Mouse (Mus musculus) heart, postnatal 25 days (tissue): ENCODE data around the gene Slc30a7. TPM values are rescaled to one million over a fixed set of nuclear protein-coding genes. Genes with fewer than 3 reads are reported as not detected.

Experiments used
- DNase-seq: peaks from one replicate; pipeline ENCODE4 v3.0.0; 2022; ENCODE audit warnings: low spot score
- intact Hi-C: fragments of 180-260 bp; cut with DNase I; formaldehyde crosslinking; loops from one replicate; pipeline ENCODE4 v1.15.1; 2025
- total RNA-seq, 2 experiments: library from RNA; stranded (reverse); gene quantifications; 2 replicates each; pipeline ENCODE4 v1.2.3; 2021

Slc30a7 gene
- total RNA-seq, 2 experiments from 2014 or later, result 14.9 to 18.7 TPM

DNA sequence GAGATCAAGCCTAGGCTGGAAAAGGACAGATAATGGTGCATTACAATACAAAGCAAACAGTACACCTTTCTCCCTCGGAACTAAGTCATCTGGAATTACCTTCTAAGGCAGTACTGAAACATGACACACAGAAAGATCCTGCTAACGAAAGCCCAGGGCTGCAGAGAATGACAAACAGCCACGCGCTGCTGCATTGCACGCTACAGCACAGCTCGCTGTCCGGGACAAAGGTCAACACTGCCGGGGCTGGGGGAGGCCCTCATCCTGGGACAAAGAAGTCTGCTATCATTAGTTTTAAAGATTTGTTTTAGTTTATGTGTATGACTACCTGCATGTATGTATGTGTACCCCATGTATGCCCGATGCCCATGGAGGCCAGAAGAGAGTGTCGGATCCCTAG, 14.2 kb downstream of the Slc30a7 start:
- no peak for DNase-seq
- intact Hi-C loops, result no loop called here

DNA sequence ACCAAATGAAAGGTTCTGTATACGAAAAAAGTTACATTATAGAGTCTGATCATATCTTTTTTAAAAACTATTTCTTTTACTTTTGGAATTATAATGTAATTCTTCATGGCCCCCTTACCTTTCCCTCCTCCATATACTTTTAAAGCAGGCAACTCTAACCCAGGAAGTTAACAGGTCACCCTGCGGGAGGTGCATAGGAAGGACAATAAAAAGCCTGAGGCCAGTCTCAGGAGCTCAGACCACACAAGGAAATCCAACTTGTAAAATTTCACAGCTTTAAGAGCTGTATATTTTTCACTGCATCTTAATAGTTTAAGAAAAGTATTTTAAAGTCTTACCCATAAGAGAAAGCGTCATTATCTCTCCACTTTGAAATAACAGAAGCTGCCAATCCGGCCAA, 14.6 kb downstream of the Slc30a7 start:
- intact Hi-C loops, result no loop called here
- no peak for DNase-seq

GRCm38 (mm10) chr3:115992103-115992502, 15.1 kb downstream of the Slc30a7 start:
- intact Hi-C loops, result no loop called here
- no peak for DNase-seq

DNA sequence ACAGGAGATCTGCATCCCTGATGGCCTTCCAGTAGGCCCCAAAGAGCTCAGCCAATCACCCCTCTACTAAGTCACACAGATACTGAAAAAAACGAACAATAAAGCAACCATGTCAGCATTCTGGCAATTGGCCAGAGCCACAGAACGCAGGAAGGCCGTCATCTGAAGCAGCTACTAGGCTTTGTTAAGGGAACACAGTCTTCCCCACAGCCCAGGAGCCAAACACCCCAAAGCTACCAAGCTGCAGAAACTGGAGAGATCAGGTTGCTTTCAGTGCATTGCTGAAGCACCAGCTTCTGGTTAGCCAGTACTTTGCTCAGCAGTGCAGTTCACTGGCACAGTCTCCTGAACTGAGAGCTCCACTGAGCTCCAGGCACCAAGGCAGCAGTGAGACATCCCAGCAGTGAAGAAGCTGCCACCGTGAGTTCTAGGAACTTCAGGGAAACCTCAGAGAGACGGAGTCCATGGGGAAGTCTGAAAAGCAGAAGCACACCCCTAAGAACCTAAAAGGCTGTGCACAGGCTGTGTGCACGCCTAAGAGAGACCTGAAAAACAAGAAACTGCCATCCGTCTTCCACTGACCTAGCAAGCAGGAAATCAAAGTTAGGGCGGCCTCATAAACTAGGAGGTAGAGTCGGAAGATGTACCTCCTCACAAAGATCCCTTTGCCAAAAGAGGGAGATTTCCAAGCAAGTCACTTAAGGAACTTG, 21.9 kb downstream of the Slc30a7 start:
- intact Hi-C loops, result no loop called here
- no peak for DNase-seq

DNA sequence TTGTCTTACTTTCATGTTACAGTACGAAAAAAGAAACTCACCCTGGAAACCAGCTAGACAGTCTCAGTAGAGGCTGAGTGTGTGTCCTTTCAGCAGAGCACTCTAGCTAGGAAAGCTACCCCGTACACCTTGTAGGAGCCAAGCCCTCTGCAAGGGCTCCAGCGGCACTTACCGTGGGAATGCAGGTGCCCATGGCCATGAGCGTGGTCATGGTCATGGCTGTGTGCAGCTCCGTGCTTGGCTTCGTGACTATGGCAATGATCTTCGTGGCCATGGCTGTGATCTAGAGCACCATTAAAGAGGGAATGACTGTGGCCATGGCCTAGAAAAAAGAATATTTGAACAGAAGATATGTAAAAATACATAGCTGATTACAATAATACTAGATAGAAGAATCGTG, 22.6 kb downstream of the Slc30a7 start:
- intact Hi-C loops, result no loop called here
- no peak for DNase-seq

GRCm38 (mm10) chr3:115983217-115983616, 24.0 kb downstream of the Slc30a7 start:
- DNase-seq, result no peak
- intact Hi-C loops, result no loop called here

DNA sequence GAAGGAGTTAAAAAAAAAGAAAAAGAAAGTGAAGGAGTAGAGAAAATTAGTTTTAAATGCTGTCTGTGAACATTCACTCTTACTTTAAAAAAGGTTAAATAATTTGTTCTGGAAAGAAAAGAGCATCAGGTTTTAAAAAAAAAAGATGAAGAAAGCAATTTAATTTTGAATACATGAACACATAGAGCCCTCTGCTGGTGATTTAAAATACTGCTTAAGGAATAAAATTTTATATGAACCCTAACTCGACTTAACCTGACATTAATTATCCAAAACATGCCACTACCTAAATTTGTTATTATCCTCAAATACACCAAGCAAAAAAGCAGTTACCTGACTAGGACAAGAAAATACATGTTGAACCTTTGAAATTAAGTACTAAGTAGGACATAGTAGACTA, 28.2 kb downstream of the Slc30a7 start:
- DNase-seq, result no peak
- intact Hi-C loops, result loop anchor here (5.0 kb wide), 2 partner anchors 267 to 382 kb away; no protein-coding TSS in a partner anchor

- no peak for DNase-seq
- intact Hi-C loops, result loop anchor here (5.0 kb wide), 3 partner anchors 83 to 378 kb away; no protein-coding TSS in a partner anchor
Measured at GRCm38 (mm10) chr3:115974995-115975394, 32.2 kb downstream of the Slc30a7 start.

- intact Hi-C loops, result loop anchor here (5.0 kb wide), 1 partner anchor 82 kb away; no protein-coding TSS in a partner anchor
- DNase-seq, result no peak
Measured at GRCm38 (mm10) chr3:115974228-115974627, 33.0 kb downstream of the Slc30a7 start.

GRCm38 (mm10) chr3:115971891-115972646, 35.1 kb downstream of the Slc30a7 start:
- intact Hi-C loops, result loop anchor here (2.0 to 5.0 kb wide), 2 partner anchors 31 to 80 kb away; no protein-coding TSS in a partner anchor
- DNase-seq, result no peak

DNA sequence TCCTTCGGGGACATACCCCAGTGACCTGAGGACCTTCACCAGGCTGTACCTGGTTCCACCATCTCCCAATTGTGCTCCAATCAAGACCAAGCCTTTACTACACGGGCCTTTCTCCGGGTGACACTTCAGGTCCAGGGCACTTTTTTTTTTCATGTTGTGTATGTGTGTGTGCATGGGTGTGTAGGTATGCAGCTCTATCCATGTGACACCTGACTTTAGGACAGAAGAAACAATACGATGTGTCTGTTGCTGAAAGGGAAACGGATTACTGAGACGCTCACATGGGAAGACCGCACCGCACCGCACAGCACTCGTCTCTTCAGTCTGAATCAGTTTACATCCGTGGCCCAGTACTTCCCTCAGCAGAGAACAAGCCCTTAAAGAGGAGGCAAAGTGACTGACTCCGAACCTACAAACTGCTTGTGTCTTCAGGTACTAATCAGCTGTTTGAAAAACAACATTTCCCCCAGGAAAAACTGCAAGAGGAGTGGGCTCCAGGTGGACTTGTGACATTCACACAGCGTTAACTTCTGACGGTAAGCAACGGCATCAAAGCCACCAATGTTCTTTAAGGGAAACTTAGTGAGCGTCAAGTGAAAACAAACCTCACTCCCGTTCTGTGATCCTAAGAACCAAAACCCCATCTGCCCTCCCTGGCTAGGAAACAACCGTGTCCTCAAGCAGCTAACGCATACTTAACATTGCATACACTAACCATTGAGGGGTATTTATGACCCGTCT, 36.0 kb downstream of the Slc30a7 start:
- intact Hi-C loops, result loop anchor here (5.0 kb wide), 1 partner anchor 79 kb away; no protein-coding TSS in a partner anchor
- no peak for DNase-seq

DNA sequence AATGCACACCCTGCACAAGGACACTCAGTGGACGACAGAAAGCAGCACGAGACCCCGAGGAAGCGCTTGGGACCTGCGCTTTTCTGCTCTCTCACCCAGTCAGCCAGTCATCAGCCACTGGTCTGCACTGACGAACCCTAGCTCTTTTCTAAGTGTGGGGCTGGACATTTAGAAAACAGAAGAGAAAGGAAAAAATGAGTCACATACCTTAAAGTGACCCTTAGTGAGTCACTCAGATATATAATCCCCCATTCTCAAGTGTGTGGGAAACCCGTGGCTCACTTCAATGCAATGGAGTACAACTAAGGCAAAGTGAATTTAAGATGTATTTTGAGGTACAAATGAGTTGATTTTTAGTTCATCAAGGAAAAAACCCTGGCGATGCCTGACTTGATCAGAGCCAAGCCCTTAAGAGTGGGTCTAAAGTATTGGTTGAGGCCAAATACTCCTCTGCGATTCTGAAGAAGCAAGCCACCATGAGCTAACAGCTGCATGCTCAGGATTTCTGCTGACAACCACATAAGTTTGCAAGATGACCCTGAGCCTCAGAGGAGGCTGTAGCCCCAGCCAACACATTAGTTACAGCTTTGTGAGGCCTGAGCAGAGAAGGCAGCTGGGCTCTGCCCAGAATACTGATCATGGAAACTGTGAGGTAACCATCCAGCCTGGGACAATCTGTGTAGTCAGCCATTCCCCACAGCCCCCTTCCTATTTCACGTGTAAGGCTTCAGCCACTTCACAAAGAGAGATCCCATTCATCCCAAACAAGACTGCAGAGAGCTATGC, 38.3 kb downstream of the Slc30a7 start:
- no peak for DNase-seq
- intact Hi-C loops, result no loop called here

DNA sequence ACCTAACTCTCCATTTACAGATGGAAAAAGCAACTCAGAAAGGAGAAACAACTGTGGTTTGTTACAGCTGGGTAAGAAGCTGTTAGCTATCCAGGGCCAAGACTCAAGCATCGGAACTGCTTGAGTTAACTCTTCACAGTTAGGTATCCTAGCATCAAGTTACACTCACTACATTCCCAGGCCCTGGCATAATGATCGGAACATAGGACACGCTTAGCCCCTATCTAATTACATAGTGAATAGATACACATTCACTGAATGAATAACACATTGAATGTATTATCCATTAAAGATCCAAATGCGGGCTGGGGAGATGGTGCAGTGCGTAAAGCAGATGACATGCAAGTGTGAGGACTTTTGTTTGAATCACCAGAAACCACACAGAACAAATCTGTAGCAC, 43.1 kb downstream of the Slc30a7 start:
- intact Hi-C loops, result no loop called here
- DNase-seq, result no peak

DNA sequence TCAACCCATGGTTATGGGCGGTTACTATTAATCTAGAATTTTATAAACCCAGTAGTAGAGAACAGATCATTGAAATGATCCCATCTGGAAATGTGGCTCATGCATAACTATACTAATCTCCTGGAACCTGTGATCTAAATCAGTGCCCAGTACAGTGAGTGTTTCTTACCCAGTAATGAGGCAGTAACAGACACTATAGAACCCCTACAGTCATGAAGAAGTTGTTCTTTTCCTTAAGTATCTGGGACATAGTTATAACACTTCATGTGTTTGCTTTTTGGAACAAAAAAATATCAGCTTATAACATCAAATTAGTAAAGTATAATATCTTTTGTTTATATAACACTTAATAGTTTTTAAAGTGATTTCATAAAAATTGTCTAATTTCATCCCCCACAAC, 43.6 kb downstream of the Slc30a7 start:
- intact Hi-C loops, result no loop called here
- DNase-seq, result no peak

GRCm38 (mm10) chr3:115962028-115962415, 45.2 kb downstream of the Slc30a7 start:
- DNase-seq, result no peak

DNA sequence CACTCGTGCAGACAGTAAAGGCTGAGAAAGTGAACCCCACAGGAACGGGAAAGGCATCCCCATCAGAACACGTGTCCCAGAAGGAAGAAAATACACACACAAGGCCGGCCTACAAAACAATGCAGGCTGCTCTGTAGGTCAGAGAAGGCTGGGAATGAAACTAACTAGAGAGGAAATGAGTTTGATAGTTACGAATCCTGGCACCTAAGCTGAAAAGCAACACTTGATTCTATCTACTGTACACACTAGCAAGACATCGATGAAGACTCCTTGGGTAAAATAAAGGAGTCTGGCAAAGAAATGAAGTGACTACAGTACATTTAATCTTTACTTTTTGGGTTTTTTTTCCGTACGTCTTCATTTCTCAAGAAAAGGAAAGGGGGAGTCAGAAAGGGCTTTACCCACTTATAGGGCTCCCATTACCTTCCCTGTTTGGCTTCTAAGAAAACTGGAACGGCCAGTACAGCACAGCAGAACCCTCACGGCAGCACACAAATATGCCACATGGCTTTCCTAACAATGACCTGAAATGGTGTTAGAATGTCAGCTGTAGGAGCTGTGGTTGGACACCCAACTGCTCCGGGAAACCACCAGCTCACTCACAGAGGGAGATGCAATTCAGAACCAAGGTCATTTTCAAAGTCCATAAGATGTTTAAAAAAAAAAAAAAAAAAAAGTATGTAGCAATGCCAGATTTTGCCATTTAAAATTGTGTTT, 45.7 kb downstream of the Slc30a7 start:
- DNase-seq, result no peak
- intact Hi-C loops, result no loop called here

More at GRCm38 (mm10) chr3:115962028-115962415, 45.2 kb downstream of the Slc30a7 start:
- intact Hi-C loops, result no loop called here

- intact Hi-C loops, result no loop called here
Measured at GRCm38 (mm10) chr3:115957223-115957622, 50.0 kb downstream of the Slc30a7 start.

DNA sequence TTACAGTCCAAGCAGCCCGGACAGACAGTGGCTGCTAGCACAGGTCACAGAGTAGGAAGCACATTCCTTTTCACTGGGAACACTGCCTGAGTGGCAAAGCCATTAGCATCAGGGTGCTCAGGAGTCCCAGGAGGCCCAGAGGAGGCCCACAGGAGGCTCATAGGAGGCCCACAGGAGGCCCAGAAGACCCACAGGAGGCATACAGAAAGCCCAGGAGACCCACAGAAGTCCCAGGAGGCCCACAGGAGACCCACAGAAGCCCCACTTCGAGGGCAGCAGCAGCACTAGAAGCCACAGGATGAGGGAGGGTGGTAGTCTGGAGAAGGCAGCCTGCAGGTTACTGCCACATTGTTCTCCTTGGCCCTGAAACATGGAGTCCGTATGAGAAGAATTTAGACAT, 54.1 kb downstream of the Slc30a7 start:
- intact Hi-C loops, result no loop called here
- DNase-seq, result no peak

More at GRCm38 (mm10) chr3:115957223-115957622, 50.0 kb downstream of the Slc30a7 start:
- DNase-seq, result no peak

DNA sequence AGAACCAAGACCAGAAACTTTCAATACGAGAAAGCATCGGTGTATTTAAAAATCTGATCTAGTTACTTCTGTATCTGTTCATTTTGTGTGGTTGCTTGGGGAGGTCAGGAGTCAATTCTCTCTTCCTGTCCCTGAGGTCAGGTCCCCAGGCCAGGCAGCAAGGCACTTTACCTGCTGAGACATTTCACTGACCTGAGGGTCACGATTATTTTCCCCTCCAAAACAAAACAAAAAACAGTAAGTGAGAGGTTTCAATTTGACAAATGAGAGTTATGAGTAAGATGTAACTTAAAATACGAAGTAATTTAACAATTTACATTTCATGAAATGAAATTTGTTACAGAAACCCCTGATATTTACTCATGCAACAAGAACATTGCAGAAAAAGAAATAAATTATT, 54.9 kb downstream of the Slc30a7 start:
- no peak for DNase-seq
- intact Hi-C loops, result no loop called here
